Mouse (Mus musculus): ENCODE data around the gene Tmem238l.
A peak's percentile ranks its signal among the peaks of the same experiment; 100 is the strongest.

Tmem238l gene

GRCm38 (mm10) chr11:66956303-66956702 is at the start of gene Tmem238l:
TSS of gene Tmem238l (plus strand) at chr11:66956638.
- DNase-seq, result no peak

GRCm38 (mm10) chr11:66911811-66912210 is 44.6 kb upstream of the Tmem238l start, which contains the start of gene Pirt:
TSS of gene Pirt (plus strand) at chr11:66911981.
- DNase-seq, result no peak

DNA sequence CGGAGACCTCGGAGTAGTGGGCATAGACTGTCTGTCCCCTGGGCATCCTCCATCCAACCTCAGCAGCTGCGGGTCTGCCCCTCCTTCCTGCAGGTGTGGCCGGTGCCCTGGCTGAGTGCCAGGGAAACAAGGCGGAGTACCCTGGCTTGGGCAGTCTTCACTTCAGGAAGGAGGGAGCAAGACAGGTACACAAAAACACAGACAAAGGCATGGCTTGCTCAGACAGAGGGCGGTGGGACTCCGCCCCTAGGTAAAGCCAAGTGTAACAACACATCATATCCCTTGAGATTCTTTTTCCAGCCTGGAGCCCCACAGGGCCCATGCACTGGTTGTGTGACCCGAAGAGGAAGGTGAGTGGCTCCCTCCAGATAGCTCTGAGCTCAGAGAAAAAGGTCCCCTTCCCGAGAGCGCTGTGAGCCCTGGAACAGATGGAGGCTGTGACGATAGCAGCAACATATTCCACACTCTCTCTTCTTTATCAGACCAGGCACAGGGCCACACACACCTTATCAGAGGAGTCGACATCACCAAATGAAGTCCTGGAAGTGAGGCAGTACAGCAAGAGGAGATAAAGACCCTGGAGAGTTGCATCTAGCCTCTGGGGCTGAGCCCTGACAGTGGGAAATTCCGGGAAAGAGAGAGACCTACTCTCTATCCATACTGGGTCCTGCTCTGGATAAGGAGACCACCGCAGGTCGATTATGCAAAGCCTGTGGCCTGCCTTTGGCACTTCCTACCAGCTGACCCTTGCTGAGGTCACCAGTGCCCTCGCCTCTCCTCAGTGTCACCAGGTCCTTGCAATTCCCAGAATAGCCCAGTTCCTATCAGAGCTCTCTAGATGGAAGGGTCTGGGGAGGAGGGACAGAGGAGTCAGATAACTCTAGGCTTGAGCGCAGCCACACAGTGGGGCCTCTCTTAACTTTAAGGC is 43.6 kb upstream of the Tmem238l start:
- DNase-seq, result no peak

DNA sequence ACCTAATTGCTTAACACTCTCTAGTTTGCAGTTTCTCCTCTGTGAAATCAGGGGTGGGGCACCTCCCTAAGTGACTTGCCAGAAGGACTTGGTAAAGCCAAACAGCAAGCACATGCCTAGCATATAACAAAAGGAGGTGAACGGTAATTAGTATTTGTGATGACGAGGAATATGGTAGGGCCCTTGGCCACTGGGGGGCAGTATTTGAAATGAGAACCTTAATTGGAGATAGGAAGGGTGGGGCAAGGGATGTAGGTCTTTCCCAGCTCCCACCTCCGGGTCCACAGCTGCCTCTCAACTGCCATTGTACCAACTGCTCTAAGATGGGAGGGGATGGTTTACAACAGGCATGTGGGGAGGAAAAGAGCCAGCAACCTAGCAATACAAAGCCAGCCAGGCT is 42.2 kb upstream of the Tmem238l start:
- DNase-seq, result peak; percentile 45 to 54

DNA sequence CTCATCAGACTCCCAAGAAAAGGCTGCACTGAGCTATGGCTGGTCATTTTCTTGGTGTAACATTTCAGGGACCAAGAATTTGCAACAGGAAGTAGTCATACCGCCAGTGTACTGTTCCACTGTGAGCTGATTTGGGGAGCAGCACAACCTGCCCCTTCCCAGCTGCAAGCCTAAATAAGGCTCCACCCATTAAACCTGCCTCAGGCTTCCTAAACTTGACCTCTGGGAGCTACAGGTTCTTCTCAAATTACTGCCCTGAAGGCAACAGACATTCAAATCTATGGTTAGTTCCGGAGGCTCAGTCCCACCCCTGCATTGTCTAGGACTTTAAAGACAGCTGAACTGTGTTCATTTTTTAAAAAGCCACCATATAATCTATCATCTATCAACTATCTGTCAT is 36.4 kb upstream of the Tmem238l start:
- no peak for DNase-seq

- DNase-seq, result no peak
Measured at GRCm38 (mm10) chr11:66924095-66924823, 32.2 kb upstream of the Tmem238l start.

DNA sequence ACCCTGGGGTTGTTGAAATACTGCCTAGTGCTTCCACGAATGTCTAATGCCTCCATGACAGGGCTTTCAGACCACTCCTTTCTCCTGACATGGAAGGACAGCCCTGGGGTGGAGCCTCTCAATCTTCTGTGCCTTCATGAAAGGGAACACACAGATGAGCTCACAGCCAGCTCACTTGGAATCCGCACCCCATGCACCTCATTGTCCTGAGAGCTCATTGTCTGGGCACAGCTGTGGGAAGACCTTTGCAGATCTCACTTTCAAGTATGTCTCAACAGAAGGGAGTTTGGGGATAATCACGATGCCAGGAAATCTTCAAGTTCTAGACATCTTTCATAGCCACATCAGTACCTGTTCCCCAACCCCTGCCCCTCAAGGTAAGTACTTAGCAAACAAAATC is 28.1 kb upstream of the Tmem238l start:
- no peak for DNase-seq

GRCm38 (mm10) chr11:66932827-66933599 is 23.4 kb upstream of the Tmem238l start:
- DNase-seq, result no peak

- no peak for DNase-seq
Measured at GRCm38 (mm10) chr11:66934428-66935173, 21.8 kb upstream of the Tmem238l start.

- no peak for DNase-seq
Measured at GRCm38 (mm10) chr11:66942011-66942410, 14.4 kb upstream of the Tmem238l start.

GRCm38 (mm10) chr11:66945224-66945767 is 11.1 kb upstream of the Tmem238l start:
- DNase-seq, result no peak

GRCm38 (mm10) chr11:66946521-66946920 is 9.9 kb upstream of the Tmem238l start:
- DNase-seq, result no peak

DNA sequence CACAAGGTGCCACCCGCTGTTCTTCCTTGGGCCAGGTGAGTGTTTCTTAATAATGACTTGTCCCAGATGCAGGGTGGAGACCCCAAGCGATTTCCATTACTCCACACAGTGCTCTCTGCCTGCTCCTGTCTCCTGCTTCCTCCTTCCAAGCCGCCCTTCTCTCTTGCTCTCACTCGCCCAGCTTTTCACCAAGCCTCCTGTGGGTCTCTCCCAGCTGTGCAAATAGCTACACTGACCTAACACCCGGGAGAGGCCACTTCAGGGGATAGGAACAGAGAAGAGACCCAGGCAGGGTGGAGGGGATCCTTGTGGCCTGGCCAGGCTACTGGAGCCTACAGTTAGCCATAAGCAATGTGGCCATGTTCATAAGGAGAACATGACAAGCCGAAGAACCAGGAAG is 9.5 kb upstream of the Tmem238l start:
- no peak for DNase-seq

DNA sequence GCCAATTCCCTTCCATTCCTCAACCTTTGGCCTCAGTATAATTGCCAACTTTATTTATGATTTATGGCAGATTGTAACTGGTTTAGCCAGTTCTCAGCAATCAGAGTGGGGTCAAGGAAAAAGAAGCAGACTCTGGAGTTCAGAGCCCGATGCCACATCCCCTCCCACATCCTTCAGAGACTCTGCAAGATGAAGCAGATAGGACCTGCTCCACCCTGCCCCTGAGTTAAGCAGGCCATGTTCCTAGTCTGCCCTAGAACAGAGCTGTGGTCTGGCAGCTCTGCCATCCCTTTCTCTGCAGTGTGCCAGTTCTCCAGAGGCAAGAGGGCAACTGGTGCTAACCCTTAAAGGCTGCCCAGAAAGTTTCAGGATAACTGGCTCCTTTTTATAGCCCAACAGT is 4.4 kb downstream of the Tmem238l start:
- no peak for DNase-seq

DNA sequence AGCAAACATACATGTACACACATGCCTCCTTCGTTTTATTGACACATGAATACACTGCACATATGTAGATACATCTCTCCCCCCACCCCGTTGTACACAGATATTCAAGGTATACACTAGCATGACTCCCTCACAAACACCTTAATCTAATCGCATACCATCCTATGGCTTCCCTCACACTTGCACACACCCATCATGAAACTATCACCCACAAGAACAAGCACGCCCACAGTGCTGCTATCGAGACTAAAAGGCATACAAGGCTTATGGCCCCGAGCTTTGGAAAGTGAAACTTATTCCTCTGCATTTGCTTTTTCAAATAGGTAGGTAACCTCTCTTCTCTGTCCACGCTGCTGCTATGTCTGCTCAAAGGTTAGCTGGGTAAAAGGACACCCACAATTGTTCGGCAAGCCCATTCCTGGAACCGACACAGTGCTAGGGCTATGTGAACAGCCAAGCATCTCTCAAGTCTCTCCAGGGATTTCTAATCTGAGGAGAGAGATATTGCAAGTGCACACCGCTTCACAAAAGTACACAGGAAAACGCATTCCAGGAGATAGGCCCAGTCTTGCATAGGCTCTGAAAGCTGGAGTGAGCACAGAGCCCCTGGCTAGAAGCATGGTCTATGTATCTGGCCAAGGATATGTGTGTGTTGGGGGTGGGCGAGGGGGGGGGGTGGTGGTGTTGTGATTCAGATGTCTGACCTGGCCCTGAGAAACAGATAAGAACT is 5.2 kb downstream of the Tmem238l start:
- no peak for DNase-seq

- no peak for DNase-seq
Measured at GRCm38 (mm10) chr11:66963462-66963861, 7.0 kb downstream of the Tmem238l start.

DNA sequence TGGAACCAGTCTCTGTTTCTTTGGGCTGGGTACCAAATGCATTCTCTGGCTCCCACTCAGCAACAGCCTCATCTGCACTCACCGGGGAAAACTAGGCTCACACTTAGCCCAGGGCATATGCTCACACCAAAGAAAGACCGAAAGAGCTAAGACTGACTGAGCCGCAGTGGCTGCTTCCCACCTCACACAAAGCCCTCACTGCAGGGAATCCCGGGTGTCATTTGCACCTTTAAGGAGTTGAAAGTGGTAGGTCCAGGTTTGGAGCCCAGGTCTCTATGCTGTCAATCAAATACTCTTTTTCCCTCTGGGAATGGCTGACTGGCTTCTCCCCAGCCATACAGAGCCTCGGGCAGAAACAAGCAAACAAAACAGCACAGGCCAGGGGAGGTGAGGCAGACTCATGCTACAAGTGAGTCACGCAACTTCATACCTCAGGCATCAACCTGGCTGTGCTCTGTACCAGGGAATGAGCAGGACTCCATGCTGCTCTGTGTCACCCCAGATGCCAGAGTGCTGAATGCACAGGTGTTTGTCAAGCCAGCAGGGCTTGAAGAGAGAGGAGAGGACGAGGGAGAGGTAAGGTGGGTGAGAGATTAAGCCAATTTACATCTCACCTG is 10.2 kb downstream of the Tmem238l start:
- no peak for DNase-seq

- DNase-seq, result no peak
Measured at GRCm38 (mm10) chr11:66968575-66968974, 12.1 kb downstream of the Tmem238l start.

DNA sequence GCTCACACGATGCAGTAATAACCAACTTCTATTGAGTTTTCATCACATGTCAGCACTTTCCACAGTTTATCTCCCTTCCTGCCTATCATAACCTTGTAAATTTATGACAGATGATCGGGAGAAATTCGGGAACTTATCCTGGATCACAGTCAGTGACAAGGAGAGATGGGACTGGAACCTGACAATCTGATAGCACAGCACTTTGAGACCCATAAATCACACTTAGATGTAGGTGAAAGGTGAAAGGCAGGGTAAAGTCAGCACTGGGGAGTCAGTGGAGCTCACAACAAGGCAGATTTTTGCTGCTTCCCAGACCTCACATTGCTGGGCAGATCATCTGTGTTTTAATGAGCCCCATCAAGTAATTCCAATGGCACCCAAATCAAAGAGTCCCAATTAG is 17.1 kb downstream of the Tmem238l start:
- no peak for DNase-seq

DNA sequence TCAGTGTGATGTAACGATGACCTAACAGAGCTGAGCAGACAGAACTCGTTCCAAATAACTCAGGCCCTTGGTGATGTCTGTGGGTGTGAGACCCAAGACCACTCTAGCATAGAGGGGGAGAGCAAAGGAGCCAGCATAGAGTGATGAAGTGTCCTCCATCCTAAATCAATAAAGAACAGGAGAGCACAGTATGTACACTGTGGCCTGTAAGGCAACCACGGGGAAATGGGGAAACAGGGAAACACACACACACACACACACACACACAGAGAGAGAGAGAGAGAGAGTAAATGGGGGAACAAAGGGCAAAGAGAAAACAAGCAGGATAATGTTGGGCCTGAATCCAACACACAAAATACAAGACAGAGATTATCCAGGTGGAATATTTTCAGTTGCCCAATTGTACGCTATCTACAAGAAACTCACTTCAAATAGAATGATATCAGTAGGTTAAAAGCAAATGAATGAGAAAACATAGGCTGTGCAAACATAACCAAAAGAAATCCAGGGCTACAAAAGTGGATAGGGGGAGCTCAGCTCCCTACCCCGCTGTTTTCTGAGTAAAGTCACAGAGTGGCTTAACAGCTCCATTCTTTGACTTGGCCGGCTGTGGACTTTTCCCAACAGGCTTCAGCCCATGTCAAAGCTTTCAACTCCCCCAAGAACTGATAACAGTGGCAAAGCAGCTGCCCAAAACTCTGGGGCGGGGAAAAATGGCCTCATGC is 19.3 kb downstream of the Tmem238l start:
- DNase-seq, result no peak
